Mouse (Mus musculus): ENCODE results near the gene Dmrtb1. TPM values are rescaled to one million over a fixed set of nuclear protein-coding genes. Genes with fewer than 3 reads are reported as not detected.

Gene Dmrtb1
- 0.01 TPM in 1 of 2 replicates, not detected in the other for polyA plus RNA-seq (2012; rRNA removed)

DNA sequence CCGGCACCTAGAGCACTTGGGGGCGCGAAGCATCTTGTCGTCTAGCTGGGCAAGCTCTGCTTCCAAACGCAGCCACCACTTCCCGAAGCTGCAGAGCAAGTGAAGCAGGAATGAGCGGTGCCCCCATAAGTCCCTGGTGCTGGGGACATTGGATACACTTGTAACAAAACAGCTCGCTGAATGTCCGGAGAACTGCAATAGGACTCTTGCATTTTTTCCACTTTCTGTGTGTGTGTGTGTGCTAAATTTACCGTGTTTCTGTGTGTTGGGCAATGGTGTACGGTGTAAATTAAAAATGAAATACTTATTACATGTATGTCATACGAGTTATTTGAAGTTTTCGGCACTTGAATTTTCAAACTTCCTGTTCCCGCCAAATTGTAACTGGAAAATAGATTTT, at the start of gene Dmrtb1:
Gene Dmrtb1, minus strand, starts transcription at position 101 of the 400 bp plus-strand sequence.

Other genes with a start within 250 kb of the Dmrtb1 start
- gene Glis1, start 249.6 kb downstream of the Dmrtb1 start, polyA plus RNA-seq (2012; rRNA removed), result 0.05 and 0.07 TPM in 2 replicates
- gene Lrp8, start 118.0 kb upstream of the Dmrtb1 start, polyA plus RNA-seq (2012; rRNA removed), result 1.5 and 2.0 TPM in 2 replicates
- gene Magoh, start 195.5 kb upstream of the Dmrtb1 start, polyA plus RNA-seq (2012; rRNA removed), result 56.2 and 66.2 TPM in 2 replicates
- gene 0610037L13Rik, start 205.6 kb upstream of the Dmrtb1 start, polyA plus RNA-seq (2012; rRNA removed), result 36.1 and 39.3 TPM in 2 replicates
- 40.7 and 43.4 TPM in 2 replicates for gene Cpt2, start 239.4 kb upstream of the Dmrtb1 start, polyA plus RNA-seq (2012; rRNA removed)